Mouse (Mus musculus) hindbrain, embryonic 10.5 days (tissue): Measurements from ENCODE around the gene Tex44. TPM values are rescaled to one million over a fixed set of nuclear protein-coding genes. Genes with fewer than 3 reads are reported as not detected.
A peak's percentile ranks its signal among the peaks of the same experiment; 100 is the strongest.

Experiments
- DNase-seq: peaks from one replicate; pipeline ENCODE4 v3.0.0-alpha.2; 2017; ENCODE audit warnings: low spot score
- H3K27ac ChIP-seq: fragments of 300-500 bp; sonication (generic); 2 replicates; pipeline ENCODE4 v1.5.1; 2016; ENCODE audit warnings: mild to moderate bottlenecking, moderate library complexity
- H3K27me3 ChIP-seq: fragments of 300-500 bp; sonication (generic); 2 replicates; pipeline ENCODE4 v1.6.1; 2016; ENCODE audit warnings: mild to moderate bottlenecking; ENCODE audit not compliant: poor library complexity, insufficient read depth, severe bottlenecking
- H3K36me3 ChIP-seq: fragments of 300-500 bp; sonication (generic); 2 replicates; pipeline ENCODE4 v1.6.1; 2016; ENCODE audit warnings: mild to moderate bottlenecking, moderate library complexity
- H3K4me1 ChIP-seq: fragments of 300-500 bp; sonication (generic); replicated peaks from 2 replicates; pipeline ENCODE4 v1.6.1; 2016; ENCODE audit warnings: mild to moderate bottlenecking
- H3K4me3 ChIP-seq: fragments of 300-500 bp; sonication (generic); 2 replicates; pipeline ENCODE4 v1.5.1; 2016; ENCODE audit warnings: mild to moderate bottlenecking, moderate library complexity
- H3K9me3 ChIP-seq: fragments of 300-500 bp; sonication (generic); 2 replicates; pipeline ENCODE4 v1.6.1; 2016; ENCODE audit warnings: mild to moderate bottlenecking, moderate library complexity
- WGBS: fragments of 180-500 bp; shearing (Covaris S2); methylation state at CpG from one replicate; pipeline ENCODE4 v1.1.7; 2016; 5-methylcytosine and 5-hydroxymethylcytosine counted together
- polyA plus RNA-seq: library from polyadenylated mRNA; unstranded; fragments of >200 nt; fragmentation: Nextera tagmentation; extraction: Ambion mirVana; gene quantifications from 2 replicates; pipeline ENCODE4 v1.2.1, GENCODE M21; 2016

The Tex44 gene
- polyA plus RNA-seq, 1 experiment from 2014 or later: not detected

- no peaks in the 10 kb centered on the region for H3K36me3 ChIP-seq
- no peak for DNase-seq
- 76% methylated on average over 8 of the region's 8 CpGs for WGBS
- H3K4me1 ChIP-seq: peaks cover 9% of the 10 kb centered on the region; the same call in 1 of the 2 replicates
- H3K9me3 ChIP-seq: peaks cover 5% of the 10 kb centered on the region
- no peak overlapping the region for H3K4me3 ChIP-seq
- no peaks in the 10 kb centered on the region for H3K27me3 ChIP-seq
- H3K27ac ChIP-seq: no peak overlapping the region
Measured at GRCm38 (mm10) chr1:86400096-86400754, 25.9 kb upstream of the Tex44 start.

- Histone ChIP-seq H3K27me3 (no peaks in the 10 kb centered on the region), H3K4me1 (peaks cover 8% of the 10 kb centered on the region; the same call in 1 of the 2 replicates), H3K36me3 (no peaks in the 10 kb centered on the region), H3K4me3 (no peak overlapping the region), H3K27ac (no peak overlapping the region), H3K9me3 (peaks cover 5% of the 10 kb centered on the region)
- no peak for DNase-seq
- 58% methylated on average over 5 of the region's 5 CpGs for WGBS
Measured at GRCm38 (mm10) chr1:86404834-86405233, 21.3 kb upstream of the Tex44 start.

GRCm38 (mm10) chr1:86406313-86406712 is 19.8 kb upstream of the Tex44 start:
- no peak overlapping the region for H3K4me3 ChIP-seq
- H3K4me1 ChIP-seq: peaks cover 8% of the 10 kb centered on the region; the same call in 1 of the 2 replicates
- no peaks in the 10 kb centered on the region for H3K27me3 ChIP-seq
- H3K36me3 ChIP-seq: no peaks in the 10 kb centered on the region
- H3K27ac ChIP-seq: no peak overlapping the region
- H3K9me3 ChIP-seq: peaks cover 5% of the 10 kb centered on the region
- 87% methylated on average over 4 of the region's 4 CpGs for WGBS
- DNase-seq: no peak

- peaks cover 8% of the 10 kb centered on the region; the same call in 1 of the 2 replicates for H3K4me1 ChIP-seq
- H3K4me3 ChIP-seq: no peak overlapping the region
- no peaks in the 10 kb centered on the region for H3K36me3 ChIP-seq
- H3K9me3 ChIP-seq: peaks cover 5% of the 10 kb centered on the region
- no peak for DNase-seq
- 69% methylated on average over 8 of the region's 8 CpGs for WGBS
- H3K27ac ChIP-seq: peak overlapping the region; percentile 40; the same call in 1 of the 2 replicates
- H3K27me3 ChIP-seq: no peaks in the 10 kb centered on the region
Measured at GRCm38 (mm10) chr1:86406914-86407313, 19.2 kb upstream of the Tex44 start.

GRCm38 (mm10) chr1:86408515-86408914 is 17.6 kb upstream of the Tex44 start:
- no peaks in the 10 kb centered on the region for H3K27me3 ChIP-seq
- H3K36me3 ChIP-seq: no peaks in the 10 kb centered on the region
- H3K4me1 ChIP-seq: peaks cover 8% of the 10 kb centered on the region; the same call in 1 of the 2 replicates
- 71% methylated on average over 10 of the region's 10 CpGs for WGBS
- H3K27ac ChIP-seq: no peak overlapping the region; the same call in 1 of the 2 replicates
- H3K4me3 ChIP-seq: no peak overlapping the region
- peaks cover 5% of the 10 kb centered on the region for H3K9me3 ChIP-seq
- no peak for DNase-seq

- Histone ChIP-seq H3K9me3 (peaks cover 4% of the 10 kb centered on the region), H3K4me1 (peaks cover 8% of the 10 kb centered on the region; the same call in 1 of the 2 replicates), H3K36me3 (no peaks in the 10 kb centered on the region), H3K27me3 (no peaks in the 10 kb centered on the region), H3K4me3 (no peak overlapping the region), H3K27ac (no peak overlapping the region)
- DNase-seq: no peak
- WGBS: 91% methylated on average over 2 of the region's 2 CpGs
Measured at GRCm38 (mm10) chr1:86409476-86409875, 16.7 kb upstream of the Tex44 start.

GRCm38 (mm10) chr1:86414715-86415114 is 11.4 kb upstream of the Tex44 start:
- no peaks in the 10 kb centered on the region for H3K36me3 ChIP-seq
- DNase-seq: no peak
- no peaks in the 10 kb centered on the region for H3K27me3 ChIP-seq
- WGBS: 88% methylated on average over 5 of the region's 5 CpGs
- H3K9me3 ChIP-seq: no peaks in the 10 kb centered on the region
- 0 out of 2 replicates have a peak, but pooled peaks cover 2% of the 10 kb centered on the region for H3K4me1 ChIP-seq
- H3K27ac ChIP-seq: no peak overlapping the region
- H3K4me3 ChIP-seq: no peak overlapping the region

- Histone ChIP-seq H3K4me1 (0 out of 2 replicates have a peak, but pooled peaks cover 6% of the 10 kb centered on the region), H3K4me3 (no peak overlapping the region), H3K27me3 (no peaks in the 10 kb centered on the region), H3K27ac (no peak overlapping the region), H3K36me3 (no peaks in the 10 kb centered on the region), H3K9me3 (no peaks in the 10 kb centered on the region)
- WGBS: 82% methylated on average over 2 of the region's 2 CpGs
- no peak for DNase-seq
Measured at GRCm38 (mm10) chr1:86415144-86415543, 11.0 kb upstream of the Tex44 start.

- H3K36me3 ChIP-seq: no peaks in the 10 kb centered on the region
- DNase-seq: no peak
- no peaks in the 10 kb centered on the region for H3K9me3 ChIP-seq
- no peak overlapping the region for H3K4me3 ChIP-seq
- H3K27ac ChIP-seq: no peak overlapping the region
- WGBS: 71% methylated on average over 7 of the region's 7 CpGs
- H3K27me3 ChIP-seq: no peaks in the 10 kb centered on the region
- H3K4me1 ChIP-seq: peaks cover 7% of the 10 kb centered on the region
Measured at GRCm38 (mm10) chr1:86415612-86416184, 10.4 kb upstream of the Tex44 start.

GRCm38 (mm10) chr1:86416321-86416720 is 9.8 kb upstream of the Tex44 start:
- H3K4me3 ChIP-seq: no peak overlapping the region
- no peaks in the 10 kb centered on the region for H3K9me3 ChIP-seq
- H3K27ac ChIP-seq: no peak overlapping the region
- WGBS: 63% methylated on average over 6 of the region's 6 CpGs
- peak; percentile 17 for DNase-seq
- peaks cover 13% of the 10 kb centered on the region for H3K4me1 ChIP-seq
- H3K36me3 ChIP-seq: no peaks in the 10 kb centered on the region
- no peaks in the 10 kb centered on the region for H3K27me3 ChIP-seq

GRCm38 (mm10) chr1:86421007-86421406 is 5.1 kb upstream of the Tex44 start:
- H3K4me1 ChIP-seq: peaks cover 38% of the 10 kb centered on the region
- peak overlapping the region; percentile 79 for H3K27ac ChIP-seq
- WGBS: 25% methylated on average over 10 of the region's 10 CpGs
- H3K27me3 ChIP-seq: no peaks in the 10 kb centered on the region
- DNase-seq: peak; percentile 25
- H3K4me3 ChIP-seq: no peak overlapping the region
- H3K36me3 ChIP-seq: no peaks in the 10 kb centered on the region
- no peaks in the 10 kb centered on the region for H3K9me3 ChIP-seq

GRCm38 (mm10) chr1:86423879-86424278 is 2.2 kb upstream of the Tex44 start:
- Histone ChIP-seq H3K27ac (peak overlapping the region; percentile 88), H3K9me3 (no peaks in the 10 kb centered on the region), H3K36me3 (no peaks in the 10 kb centered on the region), H3K4me1 (peaks cover 38% of the 10 kb centered on the region), H3K27me3 (no peaks in the 10 kb centered on the region), H3K4me3 (no peak overlapping the region)
- WGBS: 80% methylated on average over 5 of the region's 5 CpGs
- DNase-seq: no peak

GRCm38 (mm10) chr1:86424336-86424735 is 1.8 kb upstream of the Tex44 start:
- 75% methylated on average over 1 of the region's 1 CpGs for WGBS
- no peaks in the 10 kb centered on the region for H3K9me3 ChIP-seq
- no peak overlapping the region for H3K4me3 ChIP-seq
- peak overlapping the region; percentile 88 for H3K27ac ChIP-seq
- H3K36me3 ChIP-seq: no peaks in the 10 kb centered on the region
- no peaks in the 10 kb centered on the region for H3K27me3 ChIP-seq
- DNase-seq: no peak
- H3K4me1 ChIP-seq: peaks cover 38% of the 10 kb centered on the region
